Mouse (Mus musculus): ENCODE data around the gene Marcks. TPM values are rescaled to one million over a fixed set of nuclear protein-coding genes. Genes with fewer than 3 reads are reported as not detected.

The Marcks gene
- total and polyA plus RNA-seq, 3 experiments: 16.9 to 80.7 (median 74.2) TPM

DNA sequence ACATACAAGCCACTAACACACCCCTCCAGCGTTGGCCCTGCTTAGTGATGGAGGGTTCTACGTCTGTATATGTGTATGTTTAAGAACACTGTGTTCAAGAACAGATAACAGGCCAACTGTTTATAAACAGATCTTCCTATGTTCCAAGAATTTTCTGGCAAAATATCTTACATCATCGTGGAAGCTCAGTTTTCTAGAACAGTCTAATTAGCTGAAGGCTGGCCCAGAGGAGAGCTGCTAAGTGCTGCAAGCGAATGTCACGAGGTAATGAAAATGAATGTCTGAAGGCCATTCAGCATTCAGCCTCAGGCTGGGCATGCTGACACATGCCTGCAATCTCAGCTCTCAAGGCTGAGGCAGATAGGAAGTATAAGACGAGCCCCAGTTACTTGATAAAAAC is 42.9 kb downstream of the Marcks start:
- dilution Hi-C loops (cut with MboI; ENCODE audit: extremely low pct_ligation_motif_present, extremely low pct_unique_long_range_greater_than_20kb, low sequenced_read_pairs): no loop called here
- TF ChIP-seq KAT2A (IDR thresholded peaks at IDR 0.05; ENCODE audit: insufficient replicate concordance, low read length): no peak
- no peak for TF ChIP-seq E2F4 (IDR thresholded peaks at IDR 0.05; ENCODE audit: insufficient replicate concordance, low read depth, low read length)
- 0 out of 2 replicates have a peak, but pooled peaks have one; percentile 63 for TF ChIP-seq CHD1 (IDR thresholded peaks at IDR 0.05; ENCODE audit: low read depth, low read length)
- no peak for TF ChIP-seq USF1 (IDR thresholded peaks at IDR 0.05; ENCODE audit: low read depth, low read length)
- TF ChIP-seq BHLHE40 (IDR thresholded peaks at IDR 0.05; ENCODE audit: low read depth, low read length): no peak
- TF ChIP-seq CTCF (conservative IDR thresholded peaks at IDR 0.05 in 1 of 2, IDR thresholded peaks at IDR 0.05 in 1 of 2; ENCODE audit: low read depth in 2 of 2, low read length in 2 of 2): no peak
- no peak for TF ChIP-seq MXI1 (IDR thresholded peaks at IDR 0.05; ENCODE audit: low read depth, low read length)
- TF ChIP-seq RCOR1 (conservative IDR thresholded peaks at IDR 0.05; ENCODE audit: low read depth, low read length): no peak

DNA sequence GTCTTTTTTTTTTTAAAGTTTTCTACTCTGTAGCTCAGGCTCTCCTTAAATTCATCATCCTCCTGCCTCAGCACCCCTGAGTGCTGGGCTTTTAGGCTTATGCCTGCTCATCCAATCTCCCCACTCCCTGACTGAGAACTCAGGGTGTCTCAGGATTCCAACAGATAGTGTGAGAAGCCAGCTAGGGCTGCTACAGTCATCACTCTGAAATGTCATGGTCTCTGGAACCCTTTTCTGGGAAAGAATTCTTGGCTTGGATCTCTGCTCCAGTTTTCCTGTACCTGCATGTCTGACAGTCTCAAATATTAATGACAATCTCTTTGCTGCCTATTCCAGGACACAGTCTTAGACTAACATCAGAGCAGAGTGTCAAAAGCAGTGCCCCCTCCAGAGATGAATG is 45.4 kb downstream of the Marcks start:
- no peaks in the 10 kb centered on the region for H3K27me3 ChIP-seq (replicated peaks)
- no peak overlapping the region for H3K27ac ChIP-seq (ENCODE audit: insufficient read depth, low read depth)
- in situ Hi-C loops (cut with MboI; ENCODE audit: low pct_ligation_motif_present, low pct_unique_long_range_greater_than_20kb, low sequenced_read_pairs): no loop called here
- H3K4me2 ChIP-seq (ENCODE audit: insufficient read depth, low read depth, poor library complexity, severe bottlenecking): no peak overlapping the region
- H3K4me1 ChIP-seq (ENCODE audit: control insufficient read depth in 1 of 2, insufficient read depth in 2 of 2): 0 out of 4 replicates have a peak, but pooled peaks cover 0 to 3% of the 10 kb centered on the region in 2 experiments
- H3K36me3 ChIP-seq (replicated peaks in 1 of 2; ENCODE audit: control insufficient read depth in 1 of 2, insufficient read depth in 1 of 2, low read length in 1 of 2): no peaks in the 10 kb centered on the region
- no peak overlapping the region for H3K9ac ChIP-seq (ENCODE audit: insufficient read depth, low read depth)
- H3K4me3 ChIP-seq (replicated peaks in 1 of 3; ENCODE audit: low read depth in 2 of 3, low read length in 2 of 3, poor library complexity in 1 of 3): no peak overlapping the region
- no peaks in the 10 kb centered on the region for H3K9me3 ChIP-seq (replicated peaks; ENCODE audit: low read length)
- dilution Hi-C loops (cut with MboI; ENCODE audit: extremely low pct_ligation_motif_present, extremely low pct_unique_long_range_greater_than_20kb, low sequenced_read_pairs): no loop called here
- TF ChIP-seq MXI1 (IDR thresholded peaks at IDR 0.05; ENCODE audit: low read depth, low read length): no peak
- TF ChIP-seq PAX5 (IDR thresholded peaks at IDR 0.05; ENCODE audit: low read length): no peak
- TF ChIP-seq RAD21 (IDR thresholded peaks at IDR 0.05; ENCODE audit: low read depth, low read length): no peak
- no peak for TF ChIP-seq NRF1 (IDR thresholded peaks at IDR 0.05; ENCODE audit: low read depth, low read length)
- no peak for TF ChIP-seq EP300 (IDR thresholded peaks at IDR 0.05; ENCODE audit: low read length)
- no peak for TF ChIP-seq TBP (conservative IDR thresholded peaks at IDR 0.05; ENCODE audit: low read depth, low read length)
- no peak for TF ChIP-seq JUND (conservative IDR thresholded peaks at IDR 0.05; ENCODE audit: low read depth, low read length)
- no peak for TF ChIP-seq UBTF (IDR thresholded peaks at IDR 0.05; ENCODE audit: low read depth, low read length)
- TF ChIP-seq ZKSCAN1 (IDR thresholded peaks at IDR 0.05; ENCODE audit: borderline replicate concordance, low read depth, low read length): no peak
- TF ChIP-seq HCFC1 (IDR thresholded peaks at IDR 0.05; ENCODE audit: low read depth, low read length): no peak
- no peak for TF ChIP-seq KAT2A (IDR thresholded peaks at IDR 0.05; ENCODE audit: insufficient replicate concordance, low read length)
- no peak for TF ChIP-seq MYC (IDR thresholded peaks at IDR 0.05; ENCODE audit: low read depth, low read length)
- TF ChIP-seq CTCF (conservative IDR thresholded peaks at IDR 0.05 in 1 of 2, IDR thresholded peaks at IDR 0.05 in 1 of 2; ENCODE audit: low read depth in 2 of 2, low read length in 2 of 2): no peak
- no peak for TF ChIP-seq TCF12 (IDR thresholded peaks at IDR 0.05; ENCODE audit: low read depth, low read length)
- no peak for TF ChIP-seq POLR2A (IDR thresholded peaks at IDR 0.05; ENCODE audit: low read depth, low read length)
- no peak for TF ChIP-seq CHD1 (IDR thresholded peaks at IDR 0.05; ENCODE audit: low read depth, low read length)
- no peak for TF ChIP-seq CHD2 (IDR thresholded peaks at IDR 0.05; ENCODE audit: low read length)
- no peak for TF ChIP-seq RCOR1 (conservative IDR thresholded peaks at IDR 0.05; ENCODE audit: low read depth, low read length)
- TF ChIP-seq E2F4 (IDR thresholded peaks at IDR 0.05; ENCODE audit: insufficient replicate concordance, low read depth, low read length): no peak
- no peak for TF ChIP-seq JUN (IDR thresholded peaks at IDR 0.05; ENCODE audit: insufficient read depth, low read depth, low read length)
- no peak for DNase-seq (ENCODE audit: extremely low read depth)
- H3K79me2 ChIP-seq (replicated peaks; ENCODE audit: control insufficient read depth, extremely low read depth, insufficient read depth, poor library complexity, severe bottlenecking): no peaks in the 10 kb centered on the region

More for the DNA sequence above, 42.9 kb downstream of the Marcks start:
- DNase-seq (ENCODE audit: extremely low read depth): no peak
- no peaks in the 10 kb centered on the region for H3K79me2 ChIP-seq (replicated peaks; ENCODE audit: control insufficient read depth, extremely low read depth, insufficient read depth, poor library complexity, severe bottlenecking)
- H3K27ac ChIP-seq (ENCODE audit: insufficient read depth, low read depth): no peak overlapping the region
- H3K4me1 ChIP-seq (ENCODE audit: control insufficient read depth in 1 of 2, insufficient read depth in 2 of 2): peaks cover 0 to 3% of the 10 kb centered on the region in 2 experiments; a peak in 1 of 4 replicates
- no peaks in the 10 kb centered on the region for H3K9me3 ChIP-seq (replicated peaks; ENCODE audit: low read length)
- no peaks in the 10 kb centered on the region for H3K27me3 ChIP-seq (replicated peaks)
- in situ Hi-C loops (cut with MboI; ENCODE audit: low pct_ligation_motif_present, low pct_unique_long_range_greater_than_20kb, low sequenced_read_pairs): no loop called here
- H3K9ac ChIP-seq (ENCODE audit: insufficient read depth, low read depth): no peak overlapping the region
- no peak overlapping the region for H3K4me3 ChIP-seq (replicated peaks in 1 of 3; ENCODE audit: low read depth in 2 of 3, low read length in 2 of 3, poor library complexity in 1 of 3)
- no peaks in the 10 kb centered on the region for H3K36me3 ChIP-seq (replicated peaks in 1 of 2; ENCODE audit: control insufficient read depth in 1 of 2, insufficient read depth in 1 of 2, low read length in 1 of 2)
- H3K4me2 ChIP-seq (ENCODE audit: insufficient read depth, low read depth, poor library complexity, severe bottlenecking): no peak overlapping the region
